Mouse (Mus musculus): ENCODE measurements around the gene Il4.

GRCm38 (mm10) chr11:53617562-53618109, 833 bp downstream of the Il4 start:
- TF ChIP-seq CTCF (IDR thresholded peaks at IDR 0.05; ENCODE audit: low read depth) = no peak
- TF ChIP-seq EP300 (optimal IDR thresholded peaks at IDR 0.05) = no peak

All from stomach, postnatal 0 days (tissue).